Mouse (Mus musculus) neural tube, embryonic 11.5 days (tissue): ENCODE data around the gene Tle3. TPM values are rescaled to one million over a fixed set of nuclear protein-coding genes. Genes with fewer than 3 reads are reported as not detected.

ENCODE experiments used
- ATAC-seq: fragments of 200-750 bp; cut with Nextera tagmentation; 2 replicates; pipeline ENCODE4 v1.8.0; 2017; ENCODE audit warnings: moderate number of reproducible peaks, mild to moderate bottlenecking, moderate TSS enrichment, moderate library complexity; ENCODE audit not compliant: insufficient read depth, low FRiP score, low TSS enrichment
- DNase-seq: peaks from one replicate; pipeline ENCODE4 v3.0.0-alpha.2; 2015; ENCODE audit warnings: low spot score
- H3K27ac ChIP-seq: fragments of 300-500 bp; sonication (generic); 2 replicates; pipeline ENCODE4 v1.5.1; 2014; ENCODE audit warnings: low read depth, mild to moderate bottlenecking, low read length
- H3K27me3 ChIP-seq: fragments of 300-500 bp; sonication (generic); 2 replicates; pipeline ENCODE4 v1.6.1; 2014; ENCODE audit warnings: mild to moderate bottlenecking, low read length, mixed read lengths; ENCODE audit not compliant: control insufficient read depth, insufficient read depth
- H3K36me3 ChIP-seq: fragments of 300-500 bp; sonication (generic); 2 replicates; pipeline ENCODE4 v1.6.1; 2014; ENCODE audit warnings: mild to moderate bottlenecking, low read length, moderate library complexity, mixed read lengths; ENCODE audit not compliant: control insufficient read depth, insufficient read depth
- H3K4me1 ChIP-seq: fragments of 300-500 bp; sonication (generic); 2 replicates; pipeline ENCODE4 v1.6.1; 2014; ENCODE audit warnings: low read length, mixed read lengths; ENCODE audit not compliant: control insufficient read depth, insufficient read depth
- H3K4me2 ChIP-seq: fragments of 300-500 bp; sonication (generic); 2 replicates; pipeline ENCODE4 v1.6.1; 2014; ENCODE audit warnings: low read depth, mild to moderate bottlenecking, moderate library complexity
- H3K4me3 ChIP-seq: fragments of 300-500 bp; sonication (generic); 2 replicates; pipeline ENCODE4 v1.5.1; 2014; ENCODE audit warnings: low read depth, low read length
- H3K9ac ChIP-seq: fragments of 300-500 bp; sonication (generic); 2 replicates; pipeline ENCODE4 v1.6.1; 2014; ENCODE audit warnings: mild to moderate bottlenecking, low read length
- H3K9me3 ChIP-seq: fragments of 300-500 bp; sonication (generic); 2 replicates; pipeline ENCODE4 v1.6.1; 2016; ENCODE audit warnings: low read length; ENCODE audit not compliant: control insufficient read depth
- WGBS: fragments of 180-500 bp; shearing (Covaris S2); extraction: QIAGEN DNeasy Blood & Tissue Kit; methylation state at CpG from one replicate; pipeline ENCODE4 v1.1.7; 2014; 5-methylcytosine and 5-hydroxymethylcytosine counted together
- polyA plus RNA-seq: library from polyadenylated mRNA; unstranded; fragments of >200 nt; fragmentation: Nextera tagmentation; extraction: Ambion mirVana; gene quantifications from 2 replicates; pipeline ENCODE4 v1.2.1, GENCODE M21; 2014

Tle3 gene
- polyA plus RNA-seq, 1 experiment from 2014 or later: 42.4 TPM

- peaks cover 19% of the 10 kb centered on the region for H3K4me1 ChIP-seq
- H3K4me3 ChIP-seq: no peak overlapping the region
- no peak overlapping the region for H3K27ac ChIP-seq
- H3K9me3 ChIP-seq: no peaks in the 10 kb centered on the region
- no peaks in the 10 kb centered on the region for H3K27me3 ChIP-seq
- H3K36me3 ChIP-seq: no peaks in the 10 kb centered on the region
- DNase-seq: peak; percentile 30
- 10% methylated on average over 5 of the region's 5 CpGs for WGBS
- no peak for ATAC-seq
- no peak overlapping the region for H3K9ac ChIP-seq
- H3K4me2 ChIP-seq: no peak overlapping the region
Observed at GRCm38 (mm10) chr9:61445711-61446222, 73.6 kb downstream of the Tle3 start.

DNA sequence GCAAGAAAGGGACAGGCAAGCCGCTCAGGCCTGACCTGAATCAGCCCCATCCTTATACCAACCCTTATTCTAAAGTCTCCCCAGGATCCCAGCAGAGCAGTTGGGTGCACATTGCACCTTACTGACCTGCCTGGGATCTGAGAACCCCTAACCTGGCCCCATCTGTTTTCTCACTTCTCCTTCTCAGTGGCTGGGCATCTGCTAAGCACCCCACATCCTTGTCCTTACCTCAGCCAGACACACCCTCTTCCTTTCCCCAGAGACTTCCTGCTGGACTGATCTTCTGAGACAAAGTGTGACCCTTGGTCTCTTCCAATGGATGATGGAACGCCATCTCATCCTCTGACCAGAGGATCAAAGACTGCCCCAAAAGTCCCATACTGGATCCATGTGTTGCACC lies 74.8 kb downstream of the Tle3 start:
- DNase-seq (no peak), ATAC-seq (no peak)
- H3K9ac ChIP-seq: no peak overlapping the region
- no peak overlapping the region for H3K27ac ChIP-seq
- no peak overlapping the region for H3K4me3 ChIP-seq
- no peaks in the 10 kb centered on the region for H3K36me3 ChIP-seq
- H3K4me1 ChIP-seq: peaks cover 19% of the 10 kb centered on the region
- no peaks in the 10 kb centered on the region for H3K9me3 ChIP-seq
- no peaks in the 10 kb centered on the region for H3K27me3 ChIP-seq
- no peak overlapping the region for H3K4me2 ChIP-seq
- 80% methylated on average over 2 of the region's 2 CpGs for WGBS

DNA sequence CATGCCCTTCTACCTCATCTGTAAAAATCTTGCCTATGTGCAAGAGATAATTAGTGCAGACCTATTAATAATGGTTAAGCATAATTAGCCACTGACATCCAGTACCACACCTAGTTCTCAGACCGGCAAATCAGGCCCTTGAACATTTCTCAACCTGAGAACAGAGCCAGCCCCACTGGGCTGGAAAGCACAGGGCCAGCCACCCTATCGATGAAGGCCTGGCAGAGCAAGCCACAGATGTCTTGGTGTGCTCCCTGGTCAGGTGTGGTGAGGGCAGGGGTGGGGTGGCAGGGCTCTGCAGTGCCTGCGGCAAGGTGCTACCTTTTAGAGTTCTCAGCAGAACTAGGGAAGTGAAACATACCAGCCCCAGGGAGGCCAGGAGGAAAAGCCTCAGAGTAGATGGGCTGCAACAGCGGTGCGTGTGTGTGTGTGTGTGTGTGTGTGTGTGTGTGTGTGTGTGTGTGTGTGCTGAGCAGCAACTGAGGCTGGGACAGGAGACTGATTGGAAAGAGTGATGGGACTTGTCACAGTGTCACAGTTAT lies 77.3 kb downstream of the Tle3 start:
- ATAC-seq (no peak), DNase-seq (no peak)
- 81% methylated on average over 5 of the region's 5 CpGs for WGBS
- H3K4me3 ChIP-seq: no peak overlapping the region
- H3K36me3 ChIP-seq: no peaks in the 10 kb centered on the region
- H3K27me3 ChIP-seq: no peaks in the 10 kb centered on the region
- H3K9me3 ChIP-seq: no peaks in the 10 kb centered on the region
- H3K4me2 ChIP-seq: no peak overlapping the region
- H3K4me1 ChIP-seq: peaks cover 8% of the 10 kb centered on the region
- H3K27ac ChIP-seq: no peak overlapping the region
- H3K9ac ChIP-seq: no peak overlapping the region

GRCm38 (mm10) chr9:61452081-61452480 lies 79.9 kb downstream of the Tle3 start:
- 75% methylated on average over 1 of the region's 1 CpGs for WGBS
- H3K36me3 ChIP-seq: no peaks in the 10 kb centered on the region
- H3K27me3 ChIP-seq: no peaks in the 10 kb centered on the region
- no peak overlapping the region for H3K4me3 ChIP-seq
- H3K4me2 ChIP-seq: no peak overlapping the region
- H3K4me1 ChIP-seq: peaks cover 3% of the 10 kb centered on the region; the same call in 1 of the 2 replicates
- H3K9me3 ChIP-seq: no peaks in the 10 kb centered on the region
- no peak overlapping the region for H3K27ac ChIP-seq
- DNase-seq (no peak), ATAC-seq (no peak)
- H3K9ac ChIP-seq: no peak overlapping the region

DNA sequence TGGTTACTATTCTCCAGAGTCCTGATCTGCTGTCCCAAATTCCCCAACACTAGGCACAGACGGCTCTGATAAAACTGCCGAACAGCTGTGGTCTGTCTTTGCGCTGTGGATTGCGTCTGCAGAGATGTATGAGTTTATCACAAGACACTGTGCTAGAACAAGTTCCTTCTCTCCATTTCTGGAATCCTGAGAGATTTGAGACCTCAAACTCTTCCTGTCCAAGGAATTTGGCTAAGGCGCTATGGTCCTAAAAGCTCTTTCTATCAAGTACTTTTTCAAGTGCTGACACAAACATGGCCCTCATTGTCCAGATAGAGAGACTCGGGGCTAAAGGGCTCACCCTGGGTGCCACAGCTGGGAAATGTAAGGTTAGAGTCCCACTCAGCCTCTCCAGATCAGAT lies 83.7 kb downstream of the Tle3 start:
- H3K27ac ChIP-seq: no peak overlapping the region
- H3K4me1 ChIP-seq: peaks cover 7% of the 10 kb centered on the region; the same call in 1 of the 2 replicates
- 74% methylated on average over 6 of the region's 6 CpGs for WGBS
- no peak overlapping the region for H3K4me3 ChIP-seq
- H3K9ac ChIP-seq: no peak overlapping the region
- H3K9me3 ChIP-seq: no peaks in the 10 kb centered on the region
- no peak overlapping the region for H3K4me2 ChIP-seq
- H3K36me3 ChIP-seq: no peaks in the 10 kb centered on the region
- H3K27me3 ChIP-seq: no peaks in the 10 kb centered on the region; the same call in 1 of the 2 replicates
- ATAC-seq: no peak
- no peak for DNase-seq

DNA sequence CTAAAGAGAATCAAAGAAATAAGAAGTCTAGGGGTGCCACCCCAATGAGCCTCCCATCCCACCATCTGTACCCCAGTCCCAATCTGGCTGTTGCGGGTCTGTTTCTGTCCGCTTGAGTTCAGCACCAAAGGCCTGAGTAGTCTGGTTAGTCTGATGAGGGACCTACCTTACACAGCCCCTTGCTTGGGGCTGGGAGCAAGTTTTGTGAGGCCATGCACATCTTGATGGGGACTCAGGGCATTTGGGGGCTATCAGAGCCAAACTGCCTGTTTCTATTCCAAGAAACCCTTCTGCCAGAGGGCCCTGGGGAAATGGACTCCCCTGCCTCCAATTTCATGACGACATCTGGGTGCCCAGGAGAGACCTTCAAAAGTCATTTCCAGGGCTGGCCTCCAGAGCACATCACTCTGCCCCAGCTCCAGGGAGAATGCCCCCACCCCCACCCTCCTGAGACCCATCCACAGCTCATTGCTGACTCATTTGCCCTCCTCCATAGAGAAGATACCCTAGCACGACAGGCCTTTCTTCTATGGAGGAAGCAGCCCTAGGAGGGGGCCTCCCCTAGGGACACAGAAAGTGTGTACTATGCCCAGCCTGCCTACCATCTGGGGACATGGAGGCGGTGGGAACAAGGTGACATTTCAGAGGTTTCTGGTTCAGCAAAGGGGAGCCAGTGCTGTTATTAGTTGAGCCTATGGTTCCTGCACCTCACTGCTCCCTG lies 84.4 kb downstream of the Tle3 start:
- Histone ChIP-seq H3K9me3 (no peaks in the 10 kb centered on the region), H3K4me3 (no peak overlapping the region), H3K27me3 (no peaks in the 10 kb centered on the region; the same call in 1 of the 2 replicates), H3K4me1 (peaks cover 7% of the 10 kb centered on the region; the same call in 1 of the 2 replicates), H3K27ac (no peak overlapping the region), H3K36me3 (no peaks in the 10 kb centered on the region), H3K4me2 (no peak overlapping the region), H3K9ac (no peak overlapping the region)
- 55% methylated on average over 5 of the region's 5 CpGs for WGBS
- no peak for DNase-seq
- no peak for ATAC-seq

DNA sequence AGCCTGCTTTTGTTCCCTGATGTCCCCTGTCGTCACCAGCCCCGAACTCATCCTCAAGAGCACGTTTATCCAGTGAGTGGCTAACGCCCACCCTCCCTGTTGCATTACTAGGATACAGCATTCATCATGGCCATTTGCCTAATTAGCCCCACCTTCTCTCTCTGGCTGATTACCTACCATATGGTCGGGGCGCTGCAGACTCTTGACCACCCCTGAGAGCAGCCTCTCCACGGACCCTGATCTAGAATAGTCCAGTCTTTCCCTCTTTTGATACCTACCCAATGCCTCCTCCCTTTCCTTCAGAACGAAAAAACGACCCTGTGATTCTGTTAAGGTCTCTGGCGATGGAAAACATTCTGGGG lies 85.0 kb downstream of the Tle3 start:
- DNase-seq (no peak), ATAC-seq (no peak)
- H3K27ac ChIP-seq: no peak overlapping the region
- H3K9me3 ChIP-seq: no peaks in the 10 kb centered on the region
- peaks cover 7% of the 10 kb centered on the region; the same call in 1 of the 2 replicates for H3K4me1 ChIP-seq
- no peaks in the 10 kb centered on the region; the same call in 1 of the 2 replicates for H3K27me3 ChIP-seq
- 19% methylated on average over 10 of the region's 10 CpGs for WGBS
- H3K36me3 ChIP-seq: no peaks in the 10 kb centered on the region
- no peak overlapping the region for H3K4me2 ChIP-seq
- no peak overlapping the region for H3K9ac ChIP-seq
- no peak overlapping the region for H3K4me3 ChIP-seq

- Histone ChIP-seq H3K27ac (no peak overlapping the region), H3K36me3 (no peaks in the 10 kb centered on the region), H3K9me3 (peaks cover 3% of the 10 kb centered on the region; the same call in 1 of the 2 replicates), H3K27me3 (no peaks in the 10 kb centered on the region; the same call in 1 of the 2 replicates), H3K4me2 (no peak overlapping the region), H3K4me3 (no peak overlapping the region), H3K4me1 (peaks cover 6% of the 10 kb centered on the region; the same call in 1 of the 2 replicates), H3K9ac (no peak overlapping the region)
- DNase-seq: no peak
- WGBS: 33% methylated on average over 4 of the region's 4 CpGs
- ATAC-seq: no peak
Observed at GRCm38 (mm10) chr9:61461859-61462258, 89.7 kb downstream of the Tle3 start.

DNA sequence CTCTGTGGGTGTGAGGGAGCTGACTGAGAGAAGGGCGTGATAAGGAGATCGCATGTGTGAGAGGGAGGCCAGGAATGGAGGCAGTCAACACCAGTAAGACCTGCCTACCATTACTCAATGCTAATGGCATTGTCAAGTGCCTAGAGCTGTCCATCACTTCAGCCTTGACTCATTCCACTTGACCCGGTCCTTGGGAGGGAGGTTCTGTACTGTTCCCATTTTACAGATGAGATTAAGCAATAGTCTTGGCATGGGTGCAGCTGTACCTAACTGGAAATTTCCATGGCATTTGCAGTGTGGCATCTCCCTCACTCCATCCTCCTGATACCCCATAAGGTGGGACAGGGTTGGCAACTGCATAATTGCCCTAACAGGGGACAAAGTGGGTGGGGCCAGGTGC lies 95.3 kb downstream of the Tle3 start:
- H3K4me2 ChIP-seq: no peak overlapping the region
- H3K4me1 ChIP-seq: peaks cover 16% of the 10 kb centered on the region
- no peak overlapping the region for H3K27ac ChIP-seq
- ATAC-seq (no peak), DNase-seq (no peak)
- H3K27me3 ChIP-seq: no peaks in the 10 kb centered on the region
- no peak overlapping the region for H3K4me3 ChIP-seq
- H3K9me3 ChIP-seq: peaks cover 3% of the 10 kb centered on the region; the same call in 1 of the 2 replicates
- no peak overlapping the region for H3K9ac ChIP-seq
- 85% methylated on average over 3 of the region's 3 CpGs for WGBS
- no peaks in the 10 kb centered on the region for H3K36me3 ChIP-seq
